Mouse (Mus musculus): ENCODE data around the gene Hmgcll1.

DNA sequence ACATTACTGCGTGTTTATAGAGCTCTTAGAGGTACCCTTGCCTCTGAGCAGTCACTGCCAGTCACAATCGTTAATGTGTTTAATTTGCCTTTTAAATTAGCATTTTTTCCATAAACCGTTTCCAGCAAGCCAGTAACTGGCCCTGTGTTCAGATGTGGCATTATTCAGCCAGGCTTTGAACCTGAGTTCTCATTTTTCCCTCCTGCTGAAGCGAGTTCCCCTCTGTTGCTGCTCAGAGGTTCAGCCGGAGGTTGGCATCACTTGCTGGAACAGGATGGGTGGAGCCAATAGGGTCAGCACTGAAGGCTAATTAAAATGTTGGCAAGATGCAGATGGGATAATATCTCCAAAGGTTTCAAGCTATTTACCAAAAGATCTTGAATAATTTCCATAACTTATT lies 28.7 kb downstream of the Hmgcll1 start:
- TF ChIP-seq CTCF (conservative IDR thresholded peaks at IDR 0.05; ENCODE audit: insufficient read depth, insufficient read length, low read depth, low read length) (no peak), POLR2A (IDR thresholded peaks at IDR 0.05; ENCODE audit: low read depth, low read length) (no peak)
